Mouse (Mus musculus) neural tube, embryonic 15.5 days (tissue): ENCODE results near the gene Fam189b. TPM values are rescaled to one million over a fixed set of nuclear protein-coding genes. Genes with fewer than 3 reads are reported as not detected.

Experiments
- ATAC-seq: fragments of 200-750 bp; cut with Nextera tagmentation; 2 replicates; pipeline ENCODE4 v1.8.0; 2017; ENCODE audit warnings: mild to moderate bottlenecking, moderate TSS enrichment, moderate library complexity; ENCODE audit not compliant: low FRiP score
- H3K27ac ChIP-seq: fragments of 300-500 bp; sonication (generic); replicated peaks from 2 replicates; pipeline ENCODE4 v1.5.1; 2015; ENCODE audit warnings: mild to moderate bottlenecking, inconsistent platforms
- H3K27me3 ChIP-seq: fragments of 300-500 bp; sonication (generic); replicated peaks from 2 replicates; pipeline ENCODE4 v1.6.1; 2015; ENCODE audit warnings: inconsistent platforms
- H3K36me3 ChIP-seq: fragments of 300-500 bp; sonication (generic); 2 replicates; pipeline ENCODE4 v1.6.1; 2015; ENCODE audit warnings: inconsistent platforms
- H3K4me1 ChIP-seq: fragments of 300-500 bp; sonication (generic); 2 replicates; pipeline ENCODE4 v1.6.1; 2015; ENCODE audit warnings: inconsistent platforms
- H3K4me2 ChIP-seq: fragments of 300-500 bp; sonication (generic); 2 replicates; pipeline ENCODE4 v1.6.1; 2015; ENCODE audit warnings: inconsistent platforms, mild to moderate bottlenecking, moderate library complexity
- H3K4me3 ChIP-seq: fragments of 300-500 bp; sonication (generic); replicated peaks from 2 replicates; pipeline ENCODE4 v1.5.1; 2015; ENCODE audit warnings: mild to moderate bottlenecking, inconsistent platforms
- H3K9ac ChIP-seq: fragments of 300-500 bp; sonication (generic); replicated peaks from 2 replicates; pipeline ENCODE4 v1.6.1; 2015; ENCODE audit warnings: mild to moderate bottlenecking, inconsistent platforms
- H3K9me3 ChIP-seq: fragments of 300-500 bp; sonication (generic); replicated peaks from 2 replicates; pipeline ENCODE4 v1.6.1; 2016; ENCODE audit warnings: inconsistent platforms
- WGBS: fragments of 180-500 bp; shearing (Covaris S2); methylation state at CpG from one replicate; pipeline ENCODE4 v1.1.7; 2015; ENCODE audit warnings: mixed read lengths; 5-methylcytosine and 5-hydroxymethylcytosine counted together
- polyA plus RNA-seq: library from polyadenylated mRNA; unstranded; fragments of >200 nt; fragmentation: Nextera tagmentation; extraction: Ambion mirVana; gene quantifications from 2 replicates; pipeline ENCODE4 v1.2.1, GENCODE M21; 2015

Gene Fam189b
- polyA plus RNA-seq, 1 experiment from 2014 or later, result 41.4 TPM

DNA sequence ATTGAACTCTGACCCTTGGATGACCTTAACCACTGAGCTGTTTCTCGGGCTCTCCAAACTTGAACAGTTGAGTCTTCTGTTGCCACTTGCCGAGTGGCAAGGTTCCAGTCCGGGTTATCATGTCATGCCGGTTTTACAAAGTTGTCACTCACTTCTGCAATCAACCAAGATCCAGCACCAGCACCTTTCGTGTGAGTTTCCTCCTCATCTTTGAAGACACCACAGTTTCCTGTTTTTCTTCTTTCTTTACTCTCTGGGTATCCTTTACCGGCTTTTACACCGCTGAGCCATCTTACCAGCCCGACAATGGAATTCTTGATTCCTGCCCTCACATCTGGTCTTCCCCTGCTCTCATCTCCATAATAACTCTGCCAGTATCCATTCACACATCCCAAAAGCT is 7.5 kb downstream of the Fam189b start:
- Histone ChIP-seq H3K27ac (no peak overlapping the region), H3K9ac (no peak overlapping the region), H3K4me1 (peaks cover 4% of the 10 kb centered on the region), H3K4me2 (no peak overlapping the region), H3K27me3 (no peaks in the 10 kb centered on the region), H3K4me3 (no peak overlapping the region), H3K36me3 (peaks cover 20% of the 10 kb centered on the region), H3K9me3 (no peaks in the 10 kb centered on the region)
- ATAC-seq, result no peak
- 87% methylated on average over 8 of the region's 8 CpGs for WGBS

DNA sequence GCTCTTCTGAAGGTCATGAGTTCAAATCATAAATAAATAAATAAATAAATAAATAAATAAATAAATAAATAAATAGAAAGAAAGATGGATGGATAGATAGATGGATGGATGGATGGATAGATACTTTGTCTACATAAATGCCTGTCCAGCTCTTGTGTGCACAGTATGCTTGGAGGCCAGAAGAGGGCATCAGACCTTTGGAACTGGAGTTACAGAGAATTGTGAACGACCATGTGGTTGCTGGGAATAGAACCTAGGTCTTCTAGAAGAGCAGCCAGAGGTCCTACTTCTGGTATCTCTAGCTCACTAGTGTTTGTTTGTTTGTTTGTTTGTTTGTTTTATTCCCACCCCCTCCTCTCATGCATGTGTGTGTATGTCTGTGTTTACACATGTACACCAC is 10.4 kb downstream of the Fam189b start:
- ATAC-seq, result no peak
- Histone ChIP-seq H3K9me3 (no peaks in the 10 kb centered on the region), H3K4me2 (no peak overlapping the region), H3K27ac (no peak overlapping the region), H3K36me3 (peaks cover 7% of the 10 kb centered on the region), H3K4me3 (no peak overlapping the region), H3K27me3 (no peaks in the 10 kb centered on the region), H3K4me1 (peaks cover 11% of the 10 kb centered on the region), H3K9ac (no peak overlapping the region)
- WGBS, result 80% methylated on average over 1 of the region's 1 CpGs

DNA sequence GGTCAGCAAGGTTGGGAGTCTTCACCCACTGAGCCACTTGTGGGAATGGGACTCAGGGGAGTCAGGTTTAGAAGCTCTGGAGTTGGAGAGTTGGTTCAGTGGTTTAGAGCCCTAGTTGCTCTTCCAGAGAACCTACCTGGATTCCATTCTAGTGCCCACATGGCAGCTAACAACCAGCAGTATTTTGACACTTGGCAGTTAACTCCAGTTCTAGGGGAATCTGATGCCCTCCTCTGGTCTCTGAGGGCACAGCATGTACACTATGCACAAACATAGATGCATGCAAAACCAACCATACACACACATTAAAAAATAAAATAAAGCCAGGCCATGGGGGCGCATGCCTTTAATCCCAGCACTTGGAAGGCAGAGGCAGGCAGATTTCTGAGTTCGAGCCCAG is 10.9 kb downstream of the Fam189b start:
- Histone ChIP-seq H3K9ac (no peak overlapping the region), H3K4me1 (peaks cover 11% of the 10 kb centered on the region), H3K36me3 (peaks cover 2% of the 10 kb centered on the region; the same call in 1 of the 2 replicates), H3K9me3 (no peaks in the 10 kb centered on the region), H3K27me3 (no peaks in the 10 kb centered on the region), H3K4me2 (no peak overlapping the region), H3K27ac (no peak overlapping the region), H3K4me3 (no peak overlapping the region)
- ATAC-seq, result no peak
- 95% methylated on average over 2 of the region's 2 CpGs for WGBS

DNA sequence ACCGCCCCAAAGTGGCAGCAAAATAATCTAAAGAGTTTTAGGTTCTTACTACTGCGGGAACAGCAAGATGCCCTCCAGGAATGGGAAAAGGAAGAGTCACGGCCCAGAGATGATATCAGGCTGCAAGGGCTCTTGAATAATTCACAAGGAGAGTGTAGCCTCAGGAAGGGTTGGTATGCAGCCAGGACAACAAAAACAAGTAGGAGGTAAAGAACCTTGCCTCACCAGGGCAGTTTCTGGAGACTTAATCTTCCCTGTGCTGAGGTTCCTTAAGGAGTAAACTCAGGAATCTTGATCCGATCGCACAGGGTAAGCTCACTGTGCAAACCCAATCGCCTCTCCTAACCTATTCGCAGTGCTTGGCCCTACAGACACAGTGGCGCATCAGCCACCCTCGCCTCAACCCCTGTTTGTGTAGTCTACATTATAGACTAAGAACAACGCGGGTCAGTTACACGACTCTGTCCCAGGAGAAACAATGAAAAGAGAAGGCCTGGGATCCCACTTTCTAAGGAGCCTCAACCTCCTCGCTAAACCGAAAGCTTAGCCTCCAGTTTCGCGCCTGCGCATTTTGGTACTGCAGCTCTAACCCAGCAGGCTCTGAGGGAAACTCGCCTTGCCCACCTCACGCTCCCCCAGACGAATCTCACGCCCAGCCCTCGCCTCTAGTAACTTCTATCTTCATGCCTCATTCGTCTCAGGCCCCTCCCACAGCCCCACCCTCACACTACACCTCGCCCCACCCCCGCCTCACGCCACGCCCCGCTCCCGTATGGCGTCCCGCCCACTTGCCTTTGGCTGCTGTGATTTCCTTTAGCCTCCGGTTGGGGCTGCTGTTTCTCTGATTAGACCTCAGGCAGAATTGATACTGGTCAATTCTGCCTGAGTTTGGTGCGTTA is 13.3 kb downstream of the Fam189b start:
- peak overlapping the region; percentile 66 for H3K4me2 ChIP-seq
- peaks cover 11% of the 10 kb centered on the region for H3K4me1 ChIP-seq
- H3K27me3 ChIP-seq, result no peaks in the 10 kb centered on the region
- H3K4me3 ChIP-seq, result peak overlapping the region; percentile 44
- H3K9me3 ChIP-seq, result no peaks in the 10 kb centered on the region
- WGBS, result 9% methylated on average over 33 of the region's 33 CpGs
- peak overlapping the region; percentile 80 for H3K27ac ChIP-seq
- H3K9ac ChIP-seq, result peak overlapping the region; percentile 55
- H3K36me3 ChIP-seq, result no peaks in the 10 kb centered on the region
- ATAC-seq, result peak; percentile 95

DNA sequence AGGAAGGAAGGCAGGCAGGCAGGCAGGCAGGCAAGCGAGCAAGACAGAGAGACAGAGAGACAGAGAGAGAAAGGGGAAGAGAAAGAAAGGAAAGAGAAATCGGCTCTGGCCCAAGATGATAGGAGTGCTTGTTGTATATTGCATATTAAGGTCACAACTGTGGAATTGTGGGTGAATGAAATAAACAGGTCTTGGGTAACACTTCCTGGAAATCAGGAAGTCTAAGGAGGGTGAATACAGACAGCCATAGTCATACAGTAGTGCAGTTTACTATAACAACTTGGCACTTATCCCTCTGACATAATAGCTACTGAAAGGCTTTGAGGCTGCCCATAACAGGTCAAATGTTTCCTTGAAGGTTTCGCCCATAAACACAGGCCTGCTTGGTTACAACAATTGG is 16.9 kb downstream of the Fam189b start:
- ATAC-seq, result no peak
- Histone ChIP-seq H3K4me3 (no peak overlapping the region), H3K27me3 (no peaks in the 10 kb centered on the region), H3K4me2 (no peak overlapping the region), H3K27ac (no peak overlapping the region), H3K4me1 (peaks cover 22% of the 10 kb centered on the region), H3K9me3 (no peaks in the 10 kb centered on the region), H3K9ac (no peak overlapping the region), H3K36me3 (peaks cover 4% of the 10 kb centered on the region; the same call in 1 of the 2 replicates)
- WGBS, result 85% methylated on average over 3 of the region's 3 CpGs

DNA sequence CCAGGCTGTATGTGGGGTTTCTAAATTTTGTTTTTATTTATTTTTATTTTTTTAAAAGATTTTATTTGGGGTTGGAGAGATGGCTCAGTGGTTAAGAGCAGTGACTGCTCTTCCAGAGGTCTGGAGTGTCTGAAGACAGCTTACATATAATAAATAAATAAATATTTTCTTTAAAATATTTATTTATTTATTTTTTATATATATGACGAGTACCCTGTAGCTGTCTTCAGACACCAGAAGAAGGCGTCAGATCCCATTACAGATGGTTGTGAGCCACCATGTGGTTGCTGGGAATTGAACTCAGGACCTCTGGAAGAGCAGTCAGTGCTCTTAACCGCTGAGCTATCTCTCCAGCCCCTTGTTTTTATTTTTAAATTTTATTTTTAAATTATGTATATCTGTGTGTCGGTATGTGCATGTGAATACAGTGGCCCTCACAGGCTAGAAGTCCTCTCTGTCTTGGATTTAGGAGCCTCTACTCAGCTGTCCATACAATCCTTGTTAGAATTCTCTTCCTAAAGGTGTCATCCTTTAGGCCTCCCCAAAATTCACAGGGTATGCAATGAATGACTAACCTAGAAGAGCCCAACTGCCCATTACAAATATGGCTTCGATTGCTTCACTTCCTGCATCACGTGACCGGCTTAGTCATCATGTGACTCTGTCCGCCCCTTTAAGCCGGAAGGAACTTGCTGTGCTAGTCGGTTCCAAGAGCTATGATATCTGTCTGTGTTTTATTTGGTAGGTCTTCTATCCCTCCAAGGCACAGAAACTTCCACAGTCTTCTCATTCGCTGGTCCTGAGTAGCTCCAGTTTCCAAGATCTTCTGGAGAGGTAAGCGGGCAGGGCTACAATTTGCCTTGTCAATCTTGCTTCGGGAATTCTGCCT is 19.6 kb downstream of the Fam189b start, which contains the start of gene Gba:
Gene Gba (plus strand): TSS at position 676 of the 889 bp plus-strand sequence.
- Histone ChIP-seq H3K9ac (peak within 1 kb of the TSS; percentile 63), H3K27me3 (no peaks in the 10 kb centered on the region), H3K9me3 (no peaks in the 10 kb centered on the region), H3K36me3 (peaks cover 28% of the 10 kb centered on the region), H3K4me1 (peaks cover 11% of the 10 kb centered on the region), H3K4me2 (peak within 1 kb of the TSS; percentile 77), H3K27ac (peak within 1 kb of the TSS; percentile 66), H3K4me3 (peak within 1 kb of the TSS; percentile 62)
- ATAC-seq, result peak; percentile 89
- WGBS, result 26% methylated on average over 13 of the region's 13 CpGs

DNA sequence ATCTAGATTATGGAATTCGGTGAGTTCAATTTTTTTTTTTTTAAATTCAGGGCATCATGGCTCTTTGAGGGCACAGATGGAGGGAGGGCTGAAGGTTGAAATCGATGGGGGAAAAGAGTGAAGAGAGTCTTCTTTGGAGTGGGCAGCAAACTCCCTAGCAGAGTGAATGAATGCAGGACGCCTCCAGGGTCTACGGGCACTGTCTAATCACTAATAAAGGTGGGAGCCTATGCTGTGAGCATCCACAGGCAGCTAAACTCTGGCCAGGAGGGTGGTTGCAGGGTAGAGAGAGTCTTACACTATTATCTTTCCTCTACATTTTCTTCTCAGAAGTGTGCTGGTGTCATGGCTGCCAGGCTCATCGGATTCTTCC is 20.2 kb downstream of the Fam189b start:
- H3K4me1 ChIP-seq, result peaks cover 11% of the 10 kb centered on the region
- no peaks in the 10 kb centered on the region for H3K9me3 ChIP-seq
- 46% methylated on average over 5 of the region's 5 CpGs for WGBS
- ATAC-seq, result peak; percentile 48
- H3K27me3 ChIP-seq, result no peaks in the 10 kb centered on the region
- peak overlapping the region; percentile 77 for H3K4me2 ChIP-seq
- H3K9ac ChIP-seq, result peak overlapping the region; percentile 63
- peak overlapping the region; percentile 62 for H3K4me3 ChIP-seq
- H3K27ac ChIP-seq, result peak overlapping the region; percentile 66
- peaks cover 34% of the 10 kb centered on the region for H3K36me3 ChIP-seq

DNA sequence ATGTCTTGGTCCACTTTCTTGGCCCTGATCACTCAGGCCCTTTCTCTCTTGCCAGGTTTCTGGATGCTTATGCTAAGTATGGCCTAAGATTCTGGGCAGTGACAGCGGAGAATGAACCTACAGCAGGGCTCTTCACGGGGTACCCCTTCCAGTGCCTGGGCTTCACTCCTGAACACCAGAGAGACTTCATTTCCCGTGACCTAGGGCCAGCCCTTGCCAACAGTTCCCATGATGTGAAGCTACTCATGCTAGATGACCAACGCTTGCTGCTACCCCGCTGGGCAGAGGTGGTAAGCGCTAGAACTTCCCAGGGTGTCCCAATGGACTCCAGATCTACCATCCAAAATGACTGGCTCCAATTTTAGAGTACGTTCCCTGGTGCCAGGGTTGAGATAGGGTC is 23.1 kb downstream of the Fam189b start:
- H3K27ac ChIP-seq, result no peak overlapping the region
- H3K9ac ChIP-seq, result no peak overlapping the region
- H3K4me1 ChIP-seq, result peaks cover 17% of the 10 kb centered on the region
- WGBS, result 94% methylated on average over 7 of the region's 7 CpGs
- H3K4me2 ChIP-seq, result no peak overlapping the region
- H3K9me3 ChIP-seq, result no peaks in the 10 kb centered on the region
- no peak overlapping the region for H3K4me3 ChIP-seq
- no peak for ATAC-seq
- peaks cover 63% of the 10 kb centered on the region for H3K36me3 ChIP-seq
- H3K27me3 ChIP-seq, result no peaks in the 10 kb centered on the region

DNA sequence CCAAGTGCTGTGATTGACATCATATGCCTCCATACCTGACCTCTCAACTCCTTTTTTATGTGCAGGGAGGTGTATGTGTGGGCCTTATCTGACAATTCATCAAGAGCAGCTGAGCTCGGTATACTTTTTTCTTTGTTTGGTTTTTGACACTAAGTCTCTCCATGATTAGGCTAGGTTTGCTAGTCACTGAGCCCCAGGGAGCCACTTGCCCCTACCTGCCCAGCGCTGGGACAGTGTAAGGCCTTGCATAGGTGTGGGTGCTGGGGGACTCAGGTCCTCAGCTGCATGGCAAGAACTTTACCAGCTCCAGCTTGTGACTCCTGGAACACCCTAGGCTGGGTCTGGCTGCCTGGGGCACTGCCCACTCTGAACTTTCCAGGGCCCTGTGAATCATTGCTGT is 23.8 kb downstream of the Fam189b start:
- peaks cover 64% of the 10 kb centered on the region for H3K36me3 ChIP-seq
- peaks cover 21% of the 10 kb centered on the region for H3K4me1 ChIP-seq
- H3K9me3 ChIP-seq, result no peaks in the 10 kb centered on the region
- no peak overlapping the region for H3K27ac ChIP-seq
- H3K27me3 ChIP-seq, result no peaks in the 10 kb centered on the region
- no peak overlapping the region for H3K4me2 ChIP-seq
- no peak overlapping the region for H3K4me3 ChIP-seq
- WGBS, result 95% methylated on average over 2 of the region's 2 CpGs
- no peak for ATAC-seq
- H3K9ac ChIP-seq, result no peak overlapping the region

DNA sequence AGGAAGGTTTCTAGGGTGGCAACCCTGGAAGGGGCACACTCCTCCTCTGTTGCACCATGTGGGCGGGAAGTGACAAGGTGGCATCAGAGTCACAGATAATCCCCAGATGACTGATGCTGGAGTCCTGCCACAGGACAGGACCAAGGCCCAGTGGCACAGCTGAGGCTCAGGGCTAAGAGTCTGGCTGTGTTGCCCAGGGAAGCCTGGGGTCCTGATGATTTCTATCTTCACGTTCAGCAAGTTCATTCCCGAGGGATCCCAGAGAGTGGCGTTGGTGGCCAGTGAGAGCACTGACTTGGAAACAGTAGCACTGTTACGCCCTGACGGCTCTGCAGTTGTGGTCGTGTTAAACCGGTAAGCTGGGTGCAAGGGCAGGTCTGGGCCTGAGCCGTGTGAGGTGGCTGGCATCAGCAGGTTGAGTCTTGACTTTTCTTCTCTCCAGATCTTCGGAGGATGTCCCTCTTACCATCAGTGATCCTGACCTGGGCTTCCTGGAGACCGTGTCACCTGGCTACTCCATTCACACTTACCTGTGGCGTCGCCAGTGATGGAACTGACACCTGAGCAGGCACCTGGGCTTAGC is 25.2 kb downstream of the Fam189b start:
- Histone ChIP-seq H3K36me3 (peaks cover 64% of the 10 kb centered on the region), H3K4me1 (peaks cover 33% of the 10 kb centered on the region), H3K9me3 (no peaks in the 10 kb centered on the region), H3K4me3 (no peak overlapping the region), H3K9ac (no peak overlapping the region), H3K27ac (no peak overlapping the region), H3K4me2 (no peak overlapping the region), H3K27me3 (no peaks in the 10 kb centered on the region)
- WGBS, result 92% methylated on average over 13 of the region's 13 CpGs
- no peak for ATAC-seq

DNA sequence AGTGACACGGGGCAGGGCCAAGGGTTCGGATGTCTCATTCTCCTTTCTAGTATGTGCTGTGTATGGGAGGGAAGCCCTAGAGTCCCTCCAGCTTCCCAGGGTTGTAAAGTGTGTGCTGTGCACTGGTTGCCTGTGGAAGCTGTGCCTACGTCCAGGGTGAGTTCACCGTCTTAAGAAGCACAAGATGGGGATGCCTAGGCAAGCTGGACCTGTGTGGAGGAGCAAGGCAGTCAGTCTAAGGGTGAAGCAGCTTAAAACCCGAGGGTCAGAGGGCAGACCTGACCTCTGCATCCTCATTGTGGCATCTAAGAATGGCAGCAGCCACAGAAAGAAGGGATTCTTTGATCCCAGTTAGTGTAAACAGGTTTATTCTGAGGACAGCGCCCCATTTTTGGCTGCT is 25.8 kb downstream of the Fam189b start:
- H3K36me3 ChIP-seq, result peaks cover 64% of the 10 kb centered on the region
- no peaks in the 10 kb centered on the region for H3K9me3 ChIP-seq
- 87% methylated on average over 6 of the region's 6 CpGs for WGBS
- peaks cover 32% of the 10 kb centered on the region for H3K4me1 ChIP-seq
- ATAC-seq, result no peak
- H3K4me3 ChIP-seq, result no peak overlapping the region
- H3K9ac ChIP-seq, result no peak overlapping the region
- no peaks in the 10 kb centered on the region for H3K27me3 ChIP-seq
- no peak overlapping the region for H3K27ac ChIP-seq
- H3K4me2 ChIP-seq, result no peak overlapping the region
